ENCODE assay signal across 13 mouse cellular contexts in genomic region chr11:29203653-29204052, GRCm38 (mm10). TPM values are rescaled to one million over a fixed set of nuclear protein-coding genes. Genes with fewer than 3 reads are reported as not detected.
A peak's percentile ranks its signal among the peaks of the same experiment; 100 is the strongest.
DNase-seq lines count a peak whose midpoint lies in the region; ATAC-seq and TF ChIP-seq lines count a peak whose summit lies in the region.
"Had no signal": no experiment of that assay in that cellular context is flagged by ENCODE, and none has a peak within 500 bp of the region (broad histone marks: within the 10 kb centered on the region; RNA-seq: fewer than 3 reads in every experiment).

No protein-coding gene starts in this region.

- 79% methylated on average over 5 of the region's 5 CpGs for WGBS in hindbrain, postnatal 0 days
- 86% methylated on average over 5 of the region's 5 CpGs for WGBS in hindbrain, embryonic 14.5 days
- 82% methylated on average over 5 of the region's 5 CpGs for WGBS in midbrain, postnatal 0 days
- WGBS in midbrain, embryonic 11.5 days, result 85% methylated on average over 5 of the region's 5 CpGs
- WGBS in stomach, postnatal 0 days, result 79% methylated on average over 5 of the region's 5 CpGs

- peaks cover 16% of the 10 kb centered on the region for H3K36me3 ChIP-seq in hindbrain, postnatal 0 days (ENCODE audit: insufficient read depth, low read length)
- peaks cover 62% of the 10 kb centered on the region for H3K36me3 ChIP-seq in hindbrain, embryonic 14.5 days (replicated peaks; ENCODE audit: control insufficient read depth, insufficient read depth)
- peaks cover 11% of the 10 kb centered on the region; the same call in 1 of the 2 replicates for H3K36me3 ChIP-seq in midbrain, postnatal 0 days (ENCODE audit: insufficient read depth, low read length)
- H3K36me3 ChIP-seq in midbrain, embryonic 11.5 days (ENCODE audit: control insufficient read depth, insufficient read depth, low read length), result peaks cover 3% of the 10 kb centered on the region; the same call in 1 of the 2 replicates
- H3K36me3 ChIP-seq in stomach, postnatal 0 days (ENCODE audit: control insufficient read depth, insufficient read depth, low read length), result peaks cover 2% of the 10 kb centered on the region; the same call in 1 of the 2 replicates

- no peak for TF ChIP-seq POLR2A in brain, embryonic 14.5 days (IDR thresholded peaks at IDR 0.05; ENCODE audit: borderline replicate concordance, extremely low read depth, insufficient read depth, insufficient read length, poor library complexity, severe bottlenecking)

- no peak overlapping the region for H3K4me2 ChIP-seq in hindbrain, postnatal 0 days (ENCODE audit: low read depth, low read length)
- no peak overlapping the region for H3K4me2 ChIP-seq in hindbrain, embryonic 14.5 days (replicated peaks)
- H3K4me2 ChIP-seq in midbrain, postnatal 0 days (ENCODE audit: low read depth, low read length, poor library complexity, severe bottlenecking), result no peak overlapping the region
- no peak overlapping the region for H3K4me2 ChIP-seq in midbrain, embryonic 11.5 days
- no peak overlapping the region for H3K4me2 ChIP-seq in stomach, postnatal 0 days (replicated peaks; ENCODE audit: low read depth)

- H3K4me1 ChIP-seq in hindbrain, postnatal 0 days (ENCODE audit: insufficient read depth, low read length), result no peaks in the 10 kb centered on the region
- H3K4me1 ChIP-seq in hindbrain, embryonic 14.5 days (replicated peaks; ENCODE audit: control insufficient read depth, insufficient read depth, low read length), result no peaks in the 10 kb centered on the region
- no peaks in the 10 kb centered on the region for H3K4me1 ChIP-seq in midbrain, postnatal 0 days (ENCODE audit: insufficient read depth, low read length)
- no peaks in the 10 kb centered on the region for H3K4me1 ChIP-seq in midbrain, embryonic 11.5 days (ENCODE audit: control insufficient read depth, insufficient read depth, low read length)
- H3K4me1 ChIP-seq in stomach, postnatal 0 days (replicated peaks; ENCODE audit: control insufficient read depth, insufficient read depth), result no peaks in the 10 kb centered on the region
- H3K4me1 ChIP-seq: megakaryocyte, embryonic 14.5 days had no signal

- H3K27ac ChIP-seq in hindbrain, postnatal 0 days, result no peak overlapping the region
- no peak overlapping the region for H3K27ac ChIP-seq in hindbrain, embryonic 14.5 days
- no peak overlapping the region for H3K27ac ChIP-seq in midbrain, postnatal 0 days (ENCODE audit: low read depth, low read length)
- H3K27ac ChIP-seq in midbrain, embryonic 11.5 days (ENCODE audit: low read depth, low read length), result no peak overlapping the region
- no peak overlapping the region for H3K27ac ChIP-seq in stomach, postnatal 0 days (replicated peaks)
- H3K27ac ChIP-seq: liver, embryonic 14.5 days had no signal

- no peaks in the 10 kb centered on the region for H3K9me3 ChIP-seq in hindbrain, postnatal 0 days (ENCODE audit: low read length)
- H3K9me3 ChIP-seq in hindbrain, embryonic 14.5 days (ENCODE audit: control insufficient read depth, low read length), result no peaks in the 10 kb centered on the region
- H3K9me3 ChIP-seq in midbrain, postnatal 0 days (ENCODE audit: low read length), result no peaks in the 10 kb centered on the region
- H3K9me3 ChIP-seq in midbrain, embryonic 11.5 days (ENCODE audit: control insufficient read depth, low read length), result no peaks in the 10 kb centered on the region
- H3K9me3 ChIP-seq in stomach, postnatal 0 days (ENCODE audit: control insufficient read depth, low read length), result no peaks in the 10 kb centered on the region
- H3K9me3 ChIP-seq: megakaryocyte, embryonic 14.5 days had no signal

- no peak overlapping the region for H3K4me3 ChIP-seq in hindbrain, postnatal 0 days (ENCODE audit: low read length)
- H3K4me3 ChIP-seq in hindbrain, embryonic 14.5 days (replicated peaks; ENCODE audit: low read length), result no peak overlapping the region
- no peak overlapping the region for H3K4me3 ChIP-seq in midbrain, postnatal 0 days (ENCODE audit: low read depth, low read length)
- H3K4me3 ChIP-seq in midbrain, embryonic 11.5 days (ENCODE audit: low read depth, low read length), result no peak overlapping the region
- no peak overlapping the region for H3K4me3 ChIP-seq in stomach, postnatal 0 days (ENCODE audit: low read depth, low read length)
- H3K4me3 ChIP-seq: megakaryocyte, embryonic 14.5 days had no signal

- no peak for TF ChIP-seq EP300 in stomach, postnatal 0 days (optimal IDR thresholded peaks at IDR 0.05)

- H3K9ac ChIP-seq in hindbrain, postnatal 0 days (replicated peaks; ENCODE audit: low read length), result no peak overlapping the region
- no peak overlapping the region for H3K9ac ChIP-seq in hindbrain, embryonic 14.5 days
- no peak overlapping the region for H3K9ac ChIP-seq in midbrain, postnatal 0 days (replicated peaks; ENCODE audit: low read length, poor library complexity, severe bottlenecking)
- no peak overlapping the region for H3K9ac ChIP-seq in midbrain, embryonic 11.5 days (ENCODE audit: low read length)
- H3K9ac ChIP-seq in stomach, postnatal 0 days (ENCODE audit: low read length), result no peak overlapping the region
- H3K9ac ChIP-seq: liver, embryonic 14.5 days had no signal

- no peak for ATAC-seq in hindbrain, postnatal 0 days
- no peak for ATAC-seq in hindbrain, embryonic 14.5 days (ENCODE audit: low FRiP score)
- ATAC-seq in midbrain, postnatal 0 days (ENCODE audit: low FRiP score), result no peak
- ATAC-seq in midbrain, embryonic 11.5 days (ENCODE audit: low FRiP score), result no peak
- no peak for ATAC-seq in stomach, postnatal 0 days (ENCODE audit: low FRiP score, low TSS enrichment)

- no peaks in the 10 kb centered on the region for H3K27me3 ChIP-seq in hindbrain, postnatal 0 days (ENCODE audit: insufficient read depth, low read length)
- H3K27me3 ChIP-seq in hindbrain, embryonic 14.5 days (ENCODE audit: control insufficient read depth, insufficient read depth, low read length), result no peaks in the 10 kb centered on the region
- no peaks in the 10 kb centered on the region for H3K27me3 ChIP-seq in midbrain, postnatal 0 days (ENCODE audit: insufficient read depth, low read length)
- no peaks in the 10 kb centered on the region for H3K27me3 ChIP-seq in midbrain, embryonic 11.5 days (ENCODE audit: control insufficient read depth, insufficient read depth, low read length)
- no peaks in the 10 kb centered on the region for H3K27me3 ChIP-seq in stomach, postnatal 0 days (ENCODE audit: control insufficient read depth, insufficient read depth, low read length)
- H3K27me3 ChIP-seq: megakaryocyte, embryonic 14.5 days had no signal

- peak; percentile 33 for DNase-seq in hindbrain, postnatal 0 days (ENCODE audit: low spot score)
- no peak for DNase-seq in hindbrain, embryonic 14.5 days (ENCODE audit: low spot score)
- peak; percentile 5 for DNase-seq in midbrain, postnatal 0 days (ENCODE audit: low spot score)
- no peak for DNase-seq in midbrain, embryonic 11.5 days (ENCODE audit: low spot score, missing footprints)
- DNase-seq in brain, embryonic 14.5 days (ENCODE audit: low read depth), result peak; percentile 20
- DNase-seq in stomach, postnatal 0 days (ENCODE audit: low spot score), result no peak
- DNase-seq in Muller cell, postnatal 12 days (ENCODE audit: inconsistent ontology term), result no peak
- DNase-seq in thymus, postnatal 4 days, result no peak
- DNase-seq: cerebellum, adult 2 months; left cerebral cortex, postnatal 4 days; right cerebral cortex, postnatal 25 days had no signal

- TF ChIP-seq CTCF in hindbrain, postnatal 0 days (IDR thresholded peaks at IDR 0.05; ENCODE audit: low read depth), result peak; percentile 36
- peak; percentile 58 for TF ChIP-seq CTCF in midbrain, postnatal 0 days (IDR thresholded peaks at IDR 0.05)
- TF ChIP-seq CTCF in brain, embryonic 14.5 days (IDR thresholded peaks at IDR 0.05; ENCODE audit: borderline replicate concordance, extremely low read depth, insufficient read depth, insufficient read length), result peak; percentile 8; the same call in 1 of the 2 replicates
- TF ChIP-seq CTCF in stomach, postnatal 0 days (IDR thresholded peaks at IDR 0.05; ENCODE audit: low read depth), result peak; percentile 50

RNA-seq across cellular contexts. Expression of gene Ppp4r3b, which starts 31.0 kb away (rescaled TPM):
- 31.2 and 37.1 TPM in 2 replicates for total RNA-seq in hindbrain, postnatal 0 days (2014; rRNA removed)
- 53.9 and 56.0 TPM in 2 replicates for polyA plus RNA-seq in hindbrain, postnatal 0 days (2015; fragmentation: Nextera tagmentation; extraction: Ambion mirVana)
- polyA plus RNA-seq in hindbrain, embryonic 14.5 days (2014; fragmentation: Nextera tagmentation; extraction: Ambion mirVana), result 68.4 and 69.9 TPM in 2 replicates
- 31.6 and 49.7 TPM in 2 replicates for total RNA-seq in midbrain, postnatal 0 days (2014; rRNA removed)
- 49.7 and 52.8 TPM in 2 replicates for polyA plus RNA-seq in midbrain, postnatal 0 days (2015; fragmentation: Nextera tagmentation; extraction: Ambion mirVana)
- 105 and 115 TPM in 2 replicates for polyA plus RNA-seq in midbrain, embryonic 11.5 days (2014; fragmentation: Nextera tagmentation; extraction: Ambion mirVana)
- polyA plus RNA-seq in brain, embryonic 14.5 days (2012; rRNA removed), result 16.7 and 23.4 TPM in 2 replicates
- 44.4 and 49.1 TPM in 2 replicates for polyA plus RNA-seq in stomach, postnatal 0 days (2015; fragmentation: Nextera tagmentation; extraction: Ambion mirVana)

RNA-seq across cellular contexts. Expression of gene Cfap36, which starts 43.6 kb away (rescaled TPM):
- total RNA-seq in hindbrain, postnatal 0 days (2014; rRNA removed), result 28.0 and 40.1 TPM in 2 replicates
- 154 and 164 TPM in 2 replicates for polyA plus RNA-seq in hindbrain, postnatal 0 days (2015; fragmentation: Nextera tagmentation; extraction: Ambion mirVana)
- 118 and 121 TPM in 2 replicates for polyA plus RNA-seq in hindbrain, embryonic 14.5 days (2014; fragmentation: Nextera tagmentation; extraction: Ambion mirVana)
- 38.2 and 75.3 TPM in 2 replicates for total RNA-seq in midbrain, postnatal 0 days (2014; rRNA removed)
- 145 and 157 TPM in 2 replicates for polyA plus RNA-seq in midbrain, postnatal 0 days (2015; fragmentation: Nextera tagmentation; extraction: Ambion mirVana)
- polyA plus RNA-seq in midbrain, embryonic 11.5 days (2014; fragmentation: Nextera tagmentation; extraction: Ambion mirVana), result 70.4 and 81.3 TPM in 2 replicates
- 29.8 and 44.8 TPM in 2 replicates for polyA plus RNA-seq in brain, embryonic 14.5 days (2012; rRNA removed)
- 32.1 and 33.6 TPM in 2 replicates for polyA plus RNA-seq in stomach, postnatal 0 days (2015; fragmentation: Nextera tagmentation; extraction: Ambion mirVana)

Comparison
In these comparisons a context has a peak if more than half of its experiments do, and no peak if none do; other contexts are left out.
1. DNase-seq: peak in hindbrain, postnatal 0 days (single experiment), midbrain, postnatal 0 days (single experiment) and brain, embryonic 14.5 days (single experiment); none in hindbrain, embryonic 14.5 days (single experiment), midbrain, embryonic 11.5 days (single experiment), stomach, postnatal 0 days (single experiment), Muller cell, postnatal 12 days (single experiment) and thymus, postnatal 4 days (single experiment).
2. CTCF ChIP-seq: peak in every context shown above with its lines; median percentile 58 in midbrain, postnatal 0 days; 50 in stomach, postnatal 0 days; 36 in hindbrain, postnatal 0 days; 8 in brain, embryonic 14.5 days.